In the genomic region with DNA sequence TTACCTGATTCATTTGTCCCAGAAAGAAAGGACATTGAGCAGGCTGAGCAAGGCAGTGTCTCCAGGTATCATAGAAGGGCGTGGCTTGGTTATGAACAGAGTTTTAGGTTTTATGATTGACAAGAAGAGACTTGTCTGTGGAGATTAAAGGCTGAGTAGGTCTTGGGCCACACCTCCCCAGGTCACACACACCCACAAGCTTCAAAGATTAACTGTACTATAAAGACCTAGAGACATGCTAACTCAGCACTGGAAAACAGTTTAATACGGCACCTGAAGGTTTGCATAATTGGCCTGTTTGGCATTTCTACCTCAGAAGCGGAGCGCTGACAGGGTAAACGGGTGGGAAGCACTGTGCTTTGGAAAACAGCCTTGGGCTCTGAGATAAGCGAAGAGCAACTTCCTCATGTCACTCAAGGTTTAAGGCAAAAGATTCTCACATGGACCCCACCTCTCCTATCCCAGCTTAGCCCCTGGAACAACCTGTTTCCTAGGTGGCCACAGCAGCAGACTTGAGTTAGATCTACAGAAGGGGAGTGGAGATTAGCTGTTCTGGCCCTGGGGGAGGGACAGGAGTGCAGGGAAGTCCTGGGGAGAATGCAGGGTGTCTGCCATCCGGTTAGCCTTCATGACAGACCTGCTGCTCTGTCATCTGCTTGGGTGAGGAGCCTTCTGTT, we compare ENCODE assay signal across 14 mouse cellular contexts. TPM values are rescaled to one million over a fixed set of nuclear protein-coding genes. Genes with fewer than 3 reads are reported as not detected.
DNase-seq lines count a peak whose midpoint lies in the region; ATAC-seq lines count a peak whose summit lies in the region.
"Had no signal": no experiment of that assay in that cellular context is flagged by ENCODE, and none has a peak within 500 bp of the region (broad histone marks: within the 10 kb centered on the region; RNA-seq: fewer than 3 reads in every experiment).

No protein-coding gene starts in this region.

- no peak overlapping the region for H3K9ac ChIP-seq in kidney, embryonic 16.5 days (replicated peaks; ENCODE audit: low read length)
- H3K9ac ChIP-seq in stomach, embryonic 14.5 days (replicated peaks; ENCODE audit: low read depth, low read length) = no peak overlapping the region
- H3K9ac ChIP-seq in hindbrain, embryonic 13.5 days = no peak overlapping the region
- H3K9ac ChIP-seq: heart, embryonic 15.5 days; hindbrain, embryonic 12.5 days; lung, embryonic 14.5 days had no signal

- no peak overlapping the region; the same call in 1 of the 2 replicates for H3K27ac ChIP-seq in kidney, embryonic 16.5 days (ENCODE audit: low read length)
- H3K27ac ChIP-seq in stomach, embryonic 14.5 days (ENCODE audit: low read length) = peak overlapping the region; percentile 17; the same call in 1 of the 2 replicates
- no peak overlapping the region for H3K27ac ChIP-seq in hindbrain, embryonic 13.5 days
- H3K27ac ChIP-seq: heart, embryonic 15.5 days; hindbrain, embryonic 12.5 days had no signal

- peaks cover 63% of the 10 kb centered on the region for H3K36me3 ChIP-seq in kidney, embryonic 16.5 days (ENCODE audit: insufficient read depth, low read length)
- H3K36me3 ChIP-seq in stomach, embryonic 14.5 days (ENCODE audit: control insufficient read depth, insufficient read depth, low read length) = peaks cover 60% of the 10 kb centered on the region
- H3K36me3 ChIP-seq in hindbrain, embryonic 13.5 days = peaks cover 87% of the 10 kb centered on the region

- WGBS in kidney, embryonic 16.5 days = 91% methylated on average over 7 of the region's 7 CpGs
- 86% methylated on average over 7 of the region's 7 CpGs for WGBS in stomach, embryonic 14.5 days
- 92% methylated on average over 7 of the region's 7 CpGs for WGBS in hindbrain, embryonic 13.5 days

- H3K27me3 ChIP-seq in kidney, embryonic 16.5 days (ENCODE audit: insufficient read depth, low read length) = no peaks in the 10 kb centered on the region
- H3K27me3 ChIP-seq in stomach, embryonic 14.5 days (ENCODE audit: control insufficient read depth, insufficient read depth, low read length) = no peaks in the 10 kb centered on the region
- no peaks in the 10 kb centered on the region for H3K27me3 ChIP-seq in hindbrain, embryonic 13.5 days
- H3K27me3 ChIP-seq: heart, embryonic 15.5 days; hindbrain, embryonic 12.5 days had no signal

- peak; percentile 65 to 72 for DNase-seq in kidney, adult 8-10 months
- peak; percentile 22 for DNase-seq in c-Kit-positive CD71-negative TER-119-negative erythroid progenitor cells, embryonic 14.5 days (ENCODE audit: low read depth)
- peak; percentile 60 for DNase-seq in kidney, postnatal 14 days
- no peak for DNase-seq in cerebellum, postnatal 4 days (ENCODE audit: low spot score in 2 of 2)
- DNase-seq: cerebellum, adult 18-20 months; lung, embryonic 14.5 days; right cerebral cortex, adult 18-20 months; thymus, adult 18-20 months had no signal

- no peak overlapping the region for H3K4me3 ChIP-seq in kidney, embryonic 16.5 days (ENCODE audit: low read length)
- no peak overlapping the region for H3K4me3 ChIP-seq in stomach, embryonic 14.5 days (ENCODE audit: low read depth, low read length)
- H3K4me3 ChIP-seq in hindbrain, embryonic 13.5 days = no peak overlapping the region
- H3K4me3 ChIP-seq: heart, embryonic 15.5 days; hindbrain, embryonic 12.5 days had no signal

- no peaks in the 10 kb centered on the region for H3K4me1 ChIP-seq in kidney, embryonic 16.5 days (ENCODE audit: insufficient read depth, low read length)
- H3K4me1 ChIP-seq in stomach, embryonic 14.5 days (ENCODE audit: control insufficient read depth, insufficient read depth, low read length) = no peaks in the 10 kb centered on the region
- H3K4me1 ChIP-seq in hindbrain, embryonic 13.5 days (replicated peaks) = no peaks in the 10 kb centered on the region
- H3K4me1 ChIP-seq: hindbrain, embryonic 12.5 days had no signal

- ATAC-seq in kidney, embryonic 16.5 days (ENCODE audit: low FRiP score, low TSS enrichment) = no peak
- no peak for ATAC-seq in stomach, embryonic 14.5 days (ENCODE audit: insufficient number of reproducible peaks, insufficient read depth, low FRiP score, low read depth)
- no peak for ATAC-seq in activated CD4-positive, CD25-positive, alpha-beta regulatory T cell, adult 4 months
- ATAC-seq in hindbrain, embryonic 13.5 days (ENCODE audit: low FRiP score) = no peak

- H3K4me2 ChIP-seq in kidney, embryonic 16.5 days (replicated peaks; ENCODE audit: low read depth, low read length) = no peak overlapping the region
- H3K4me2 ChIP-seq in stomach, embryonic 14.5 days (replicated peaks; ENCODE audit: low read depth, low read length) = no peak overlapping the region
- H3K4me2 ChIP-seq in hindbrain, embryonic 13.5 days = no peak overlapping the region
- H3K4me2 ChIP-seq: heart, embryonic 15.5 days; hindbrain, embryonic 12.5 days; lung, embryonic 14.5 days had no signal

- no peaks in the 10 kb centered on the region for H3K9me3 ChIP-seq in kidney, embryonic 16.5 days (ENCODE audit: low read length)
- H3K9me3 ChIP-seq in stomach, embryonic 14.5 days (ENCODE audit: control insufficient read depth, low read depth, low read length) = no peaks in the 10 kb centered on the region
- H3K9me3 ChIP-seq in hindbrain, embryonic 13.5 days = no peaks in the 10 kb centered on the region
- H3K9me3 ChIP-seq: heart, embryonic 15.5 days; hindbrain, embryonic 12.5 days had no signal

RNA-seq across cellular contexts. Expression of gene Secisbp2, which starts 33.9 kb away (rescaled TPM):
- polyA plus RNA-seq in kidney, embryonic 16.5 days (2015; fragmentation: Nextera tagmentation; extraction: Ambion mirVana) = 32.9 and 37.1 TPM in 2 replicates
- 34.2 and 35.3 TPM in 2 replicates for polyA plus RNA-seq in stomach, embryonic 14.5 days (2014; fragmentation: Nextera tagmentation; extraction: Ambion mirVana)
- 10 to 100 TPM; 33.4 to 38.9 TPM for polyA plus RNA-seq in activated CD4-positive, CD25-positive, alpha-beta regulatory T cell, adult 4 months (2017; shearing (Covaris generic))
- 31.9 and 33.1 TPM in 2 replicates for polyA plus RNA-seq in hindbrain, embryonic 13.5 days (2015; fragmentation: Nextera tagmentation; extraction: Ambion mirVana)

RNA-seq across cellular contexts. Expression of gene Cks2, which starts 40.4 kb away (rescaled TPM):
- 348 and 370 TPM in 2 replicates for polyA plus RNA-seq in kidney, embryonic 16.5 days (2015; fragmentation: Nextera tagmentation; extraction: Ambion mirVana)
- 348 and 373 TPM in 2 replicates for polyA plus RNA-seq in stomach, embryonic 14.5 days (2014; fragmentation: Nextera tagmentation; extraction: Ambion mirVana)
- 10 to 100 TPM; 77.3 to 94.3 TPM for polyA plus RNA-seq in activated CD4-positive, CD25-positive, alpha-beta regulatory T cell, adult 4 months (2017; shearing (Covaris generic))
- polyA plus RNA-seq in hindbrain, embryonic 13.5 days (2015; fragmentation: Nextera tagmentation; extraction: Ambion mirVana) = 76.0 and 78.7 TPM in 2 replicates

Comparison
In these comparisons a context has a peak if more than half of its experiments do, and no peak if none do; other contexts are left out.
1. DNase-seq: peak in kidney, adult 8-10 months (2 of 2), c-Kit-positive CD71-negative TER-119-negative erythroid progenitor cells, embryonic 14.5 days (single experiment) and kidney, postnatal 14 days (single experiment); none in cerebellum, postnatal 4 days (0 of 2).